Mouse (Mus musculus): ENCODE measurements around the gene Fank1.

Gene Fank1

GRCm38 (mm10) chr7:133839546-133839945 lies 62.9 kb downstream of the Fank1 start:
- DNase-seq, result no peak

GRCm38 (mm10) chr7:133842079-133842478 lies 65.4 kb downstream of the Fank1 start:
- no peak for DNase-seq

GRCm38 (mm10) chr7:133847175-133847574 lies 70.5 kb downstream of the Fank1 start:
- DNase-seq, result peak; percentile 58 to 73

GRCm38 (mm10) chr7:133848180-133848579 lies 71.5 kb downstream of the Fank1 start:
- DNase-seq, result no peak

- DNase-seq, result no peak
Observed at GRCm38 (mm10) chr7:133850735-133851134, 74.1 kb downstream of the Fank1 start.

GRCm38 (mm10) chr7:133856278-133856677 lies 79.6 kb downstream of the Fank1 start:
- peak; percentile 50 to 61 for DNase-seq

GRCm38 (mm10) chr7:133858506-133858905 lies 81.8 kb downstream of the Fank1 start:
- DNase-seq, result no peak

GRCm38 (mm10) chr7:133859548-133859947 lies 82.9 kb downstream of the Fank1 start:
- DNase-seq, result no peak

- DNase-seq, result no peak
Observed at GRCm38 (mm10) chr7:133862233-133862632, 85.6 kb downstream of the Fank1 start.

- no peak for DNase-seq
Observed at GRCm38 (mm10) chr7:133862723-133863122, 86.1 kb downstream of the Fank1 start.

- no peak for DNase-seq
Observed at GRCm38 (mm10) chr7:133863151-133863550, 86.5 kb downstream of the Fank1 start.

- no peak for DNase-seq
Observed at GRCm38 (mm10) chr7:133863684-133864083, 87.0 kb downstream of the Fank1 start.

GRCm38 (mm10) chr7:133870265-133870664 lies 93.6 kb downstream of the Fank1 start:
- no peak for DNase-seq

GRCm38 (mm10) chr7:133872701-133873100 lies 96.0 kb downstream of the Fank1 start:
- DNase-seq, result no peak

GRCm38 (mm10) chr7:133876139-133876538 lies 99.5 kb downstream of the Fank1 start:
- DNase-seq, result no peak

- DNase-seq, result no peak
Observed at GRCm38 (mm10) chr7:133876646-133877342, 100.1 kb downstream of the Fank1 start.

GRCm38 (mm10) chr7:133879761-133880160 lies 103.1 kb downstream of the Fank1 start:
- no peak for DNase-seq

GRCm38 (mm10) chr7:133884759-133885431 lies 108.2 kb downstream of the Fank1 start:
- DNase-seq, result peak; percentile 67 to 72

GRCm38 (mm10) chr7:133888926-133889920 lies 112.6 kb downstream of the Fank1 start:
- DNase-seq, result no peak

- DNase-seq, result no peak
Observed at GRCm38 (mm10) chr7:133889986-133890385, 113.3 kb downstream of the Fank1 start.

- DNase-seq, result peak in 1 of 2 experiments; percentile 11
Observed at GRCm38 (mm10) chr7:133891298-133891697, 114.6 kb downstream of the Fank1 start.

GRCm38 (mm10) chr7:133891796-133892195 lies 115.1 kb downstream of the Fank1 start:
- no peak for DNase-seq

GRCm38 (mm10) chr7:133899391-133899790 lies 122.7 kb downstream of the Fank1 start:
- no peak for DNase-seq
